Mouse (Mus musculus) midbrain, embryonic 15.5 days (tissue): ENCODE measurements around the gene Noct. TPM values are rescaled to one million over a fixed set of nuclear protein-coding genes. Genes with fewer than 3 reads are reported as not detected.

ENCODE experiments used
- ATAC-seq: fragments of 200-750 bp; cut with Nextera tagmentation; replicated peaks from 2 replicates; pipeline ENCODE4 v1.8.0; 2017; ENCODE audit warnings: moderate TSS enrichment
- H3K27ac ChIP-seq: fragments of 300-500 bp; sonication (generic); 2 replicates; pipeline ENCODE4 v1.5.1; 2015; ENCODE audit warnings: mild to moderate bottlenecking, inconsistent platforms
- H3K27me3 ChIP-seq: fragments of 300-500 bp; sonication (generic); replicated peaks from 2 replicates; pipeline ENCODE4 v1.6.1; 2015; ENCODE audit warnings: inconsistent platforms
- H3K36me3 ChIP-seq: fragments of 300-500 bp; sonication (generic); replicated peaks from 2 replicates; pipeline ENCODE4 v1.6.1; 2015; ENCODE audit warnings: inconsistent platforms
- H3K4me1 ChIP-seq: fragments of 300-500 bp; sonication (generic); 2 replicates; pipeline ENCODE4 v1.6.1; 2015; ENCODE audit warnings: inconsistent platforms
- H3K4me2 ChIP-seq: fragments of 300-500 bp; sonication (generic); 2 replicates; pipeline ENCODE4 v1.6.1; 2015; ENCODE audit warnings: inconsistent platforms, mild to moderate bottlenecking, moderate library complexity
- H3K4me3 ChIP-seq: fragments of 300-500 bp; sonication (generic); 2 replicates; pipeline ENCODE4 v1.5.1; 2015; ENCODE audit warnings: mild to moderate bottlenecking, inconsistent platforms
- H3K9ac ChIP-seq: fragments of 300-500 bp; sonication (generic); 2 replicates; pipeline ENCODE4 v1.6.1; 2015; ENCODE audit warnings: mild to moderate bottlenecking, inconsistent platforms
- H3K9me3 ChIP-seq: fragments of 300-500 bp; sonication (generic); 2 replicates; pipeline ENCODE4 v1.6.1; 2016; ENCODE audit warnings: inconsistent platforms
- WGBS: fragments of 180-500 bp; shearing (Covaris S2); methylation state at CpG from one replicate; pipeline ENCODE4 v1.1.7; 2015; ENCODE audit warnings: mixed read lengths; 5-methylcytosine and 5-hydroxymethylcytosine counted together
- polyA plus RNA-seq: library from polyadenylated mRNA; unstranded; fragments of >200 nt; fragmentation: Nextera tagmentation; extraction: Ambion mirVana; gene quantifications from 2 replicates; pipeline ENCODE4 v1.2.1, GENCODE M21; 2015

Noct gene
- polyA plus RNA-seq, 1 experiment from 2014 or later, result 31.7 TPM

DNA sequence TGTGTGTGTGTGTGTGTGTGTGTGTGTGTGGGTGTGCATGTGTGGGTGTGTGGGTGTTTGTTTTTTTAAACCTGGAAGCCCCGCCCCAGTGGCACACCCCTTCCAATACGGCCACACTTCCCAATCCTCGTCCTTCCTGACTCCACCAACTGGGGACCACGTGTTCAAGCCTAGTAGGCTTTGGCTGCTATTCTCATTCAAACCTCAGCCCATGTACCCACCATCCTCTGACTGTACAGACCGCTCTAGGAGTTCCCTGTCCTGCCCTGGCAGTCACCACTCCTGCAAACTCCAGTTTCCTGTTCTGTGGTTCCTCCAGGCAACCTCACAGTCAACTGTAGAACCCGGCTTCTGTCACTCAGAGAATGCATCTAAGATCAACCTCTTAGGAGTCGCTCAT is 14.3 kb downstream of the Noct start:
- Histone ChIP-seq H3K4me3 (no peak overlapping the region), H3K36me3 (no peaks in the 10 kb centered on the region), H3K27me3 (no peaks in the 10 kb centered on the region), H3K9me3 (no peaks in the 10 kb centered on the region), H3K9ac (no peak overlapping the region), H3K4me2 (no peak overlapping the region), H3K4me1 (peaks cover 3% of the 10 kb centered on the region; the same call in 1 of the 2 replicates), H3K27ac (no peak overlapping the region)
- WGBS, result 87% methylated on average over 7 of the region's 7 CpGs
- no peak for ATAC-seq

GRCm38 (mm10) chr3:51239541-51239940 is 15.3 kb downstream of the Noct start:
- no peak overlapping the region for H3K4me2 ChIP-seq
- no peaks in the 10 kb centered on the region for H3K36me3 ChIP-seq
- no peak for ATAC-seq
- H3K9ac ChIP-seq, result no peak overlapping the region
- no peak overlapping the region for H3K4me3 ChIP-seq
- no peak overlapping the region for H3K27ac ChIP-seq
- WGBS, result 98% methylated on average over 3 of the region's 3 CpGs
- no peaks in the 10 kb centered on the region for H3K27me3 ChIP-seq
- no peaks in the 10 kb centered on the region for H3K9me3 ChIP-seq
- no peaks in the 10 kb centered on the region; the same call in 1 of the 2 replicates for H3K4me1 ChIP-seq

DNA sequence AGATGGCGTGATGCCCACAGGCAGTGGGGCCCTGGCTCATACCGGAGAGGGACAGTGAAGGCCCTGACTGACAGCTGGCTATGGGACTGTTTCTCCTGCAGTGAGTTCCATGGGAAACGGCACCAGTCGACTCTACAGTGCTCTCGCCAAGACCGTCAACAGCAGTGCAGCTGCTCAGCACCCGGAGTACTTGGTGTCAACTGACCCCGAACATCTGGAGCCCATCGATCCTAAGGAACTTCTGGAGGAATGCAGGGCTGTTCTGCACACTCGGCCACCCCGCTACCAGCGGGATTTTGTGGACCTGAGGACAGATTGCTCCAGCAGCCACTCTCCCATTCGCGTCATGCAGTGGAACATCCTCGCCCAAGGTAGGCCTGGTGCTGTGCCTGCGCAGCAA is 23.5 kb downstream of the Noct start:
- Histone ChIP-seq H3K27ac (no peak overlapping the region), H3K9me3 (no peaks in the 10 kb centered on the region), H3K36me3 (peaks cover 23% of the 10 kb centered on the region; the same call in 1 of the 2 replicates), H3K9ac (no peak overlapping the region), H3K4me2 (no peak overlapping the region), H3K27me3 (no peaks in the 10 kb centered on the region), H3K4me3 (no peak overlapping the region), H3K4me1 (no peaks in the 10 kb centered on the region)
- ATAC-seq, result peak; percentile 48; the same call in 1 of the 2 replicates
- WGBS, result 92% methylated on average over 16 of the region's 16 CpGs

DNA sequence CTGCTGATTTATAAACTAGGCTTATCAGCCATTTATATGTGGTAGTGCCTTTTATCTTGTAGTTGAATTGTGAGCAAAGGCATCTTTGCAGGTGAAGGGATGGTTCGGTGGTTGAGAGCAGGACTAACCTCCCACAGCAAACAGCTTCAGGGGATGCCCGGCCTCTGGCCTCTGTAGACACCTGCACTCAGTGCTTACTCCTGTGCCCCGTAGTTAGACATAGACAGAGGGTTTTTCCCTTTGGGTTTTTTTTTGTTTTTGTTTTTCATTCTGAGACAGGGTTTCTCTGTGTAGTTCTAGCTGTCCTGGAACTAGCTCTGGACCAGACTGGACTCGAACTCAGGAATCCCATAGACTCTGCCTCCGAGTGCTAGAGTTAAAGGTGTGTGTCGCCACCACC is 24.4 kb downstream of the Noct start:
- H3K9me3 ChIP-seq, result no peaks in the 10 kb centered on the region
- no peak overlapping the region for H3K27ac ChIP-seq
- WGBS, result 91% methylated on average over 6 of the region's 6 CpGs
- peaks cover 31% of the 10 kb centered on the region; the same call in 1 of the 2 replicates for H3K36me3 ChIP-seq
- H3K4me1 ChIP-seq, result no peaks in the 10 kb centered on the region
- no peak overlapping the region for H3K4me3 ChIP-seq
- H3K4me2 ChIP-seq, result no peak overlapping the region
- no peak for ATAC-seq
- no peak overlapping the region for H3K9ac ChIP-seq
- H3K27me3 ChIP-seq, result no peaks in the 10 kb centered on the region

- Histone ChIP-seq H3K27ac (no peak overlapping the region), H3K9ac (no peak overlapping the region), H3K36me3 (peaks cover 31% of the 10 kb centered on the region; the same call in 1 of the 2 replicates), H3K27me3 (no peaks in the 10 kb centered on the region), H3K4me2 (no peak overlapping the region), H3K4me1 (no peaks in the 10 kb centered on the region), H3K4me3 (no peak overlapping the region), H3K9me3 (no peaks in the 10 kb centered on the region)
- no peak for ATAC-seq
- 89% methylated on average over 11 of the region's 11 CpGs for whole genome bisulfite sequencing
Observed at GRCm38 (mm10) chr3:51249460-51249859, 25.2 kb downstream of the Noct start.

DNA sequence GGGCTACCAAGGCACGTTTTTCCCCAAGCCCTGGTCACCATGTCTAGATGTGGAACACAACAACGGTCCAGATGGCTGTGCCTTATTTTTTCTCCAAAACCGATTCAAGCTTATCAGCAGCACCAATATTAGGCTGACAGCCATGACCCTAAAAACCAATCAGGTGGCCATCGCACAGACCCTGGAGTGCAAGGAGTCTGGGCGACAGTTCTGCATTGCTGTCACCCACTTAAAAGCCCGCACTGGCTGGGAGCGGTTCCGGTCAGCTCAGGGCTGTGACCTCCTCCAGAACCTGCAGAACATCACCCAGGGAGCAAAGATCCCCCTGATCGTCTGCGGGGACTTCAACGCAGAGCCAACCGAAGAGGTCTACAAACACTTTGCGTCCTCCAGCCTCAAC is 25.6 kb downstream of the Noct start:
- no peak for ATAC-seq

GRCm38 (mm10) chr3:51251057-51251456 is 26.8 kb downstream of the Noct start:
- Histone ChIP-seq H3K9ac (no peak overlapping the region), H3K9me3 (no peaks in the 10 kb centered on the region), H3K4me2 (no peak overlapping the region), H3K4me3 (no peak overlapping the region), H3K36me3 (peaks cover 40% of the 10 kb centered on the region; the same call in 1 of the 2 replicates), H3K27me3 (no peaks in the 10 kb centered on the region), H3K27ac (no peak overlapping the region), H3K4me1 (no peaks in the 10 kb centered on the region)
- WGBS, result 85% methylated on average over 5 of the region's 5 CpGs
- no peak for ATAC-seq

More for the DNA sequence above, 25.6 kb downstream of the Noct start:
- Histone ChIP-seq H3K27me3 (no peaks in the 10 kb centered on the region), H3K9me3 (no peaks in the 10 kb centered on the region), H3K4me3 (no peak overlapping the region), H3K27ac (no peak overlapping the region), H3K4me1 (no peaks in the 10 kb centered on the region), H3K9ac (no peak overlapping the region), H3K4me2 (no peak overlapping the region), H3K36me3 (peaks cover 35% of the 10 kb centered on the region; the same call in 1 of the 2 replicates)
- WGBS, result 95% methylated on average over 13 of the region's 13 CpGs

- H3K27me3 ChIP-seq, result no peaks in the 10 kb centered on the region
- no peak overlapping the region for H3K4me2 ChIP-seq
- no peaks in the 10 kb centered on the region for H3K9me3 ChIP-seq
- ATAC-seq, result no peak
- no peak overlapping the region for H3K9ac ChIP-seq
- no peak overlapping the region for H3K27ac ChIP-seq
- no peak overlapping the region for H3K4me3 ChIP-seq
- WGBS, result 93% methylated on average over 1 of the region's 1 CpGs
- peaks cover 50% of the 10 kb centered on the region; the same call in 1 of the 2 replicates for H3K36me3 ChIP-seq
- no peaks in the 10 kb centered on the region for H3K4me1 ChIP-seq
Observed at GRCm38 (mm10) chr3:51252223-51252622, 28.0 kb downstream of the Noct start.

DNA sequence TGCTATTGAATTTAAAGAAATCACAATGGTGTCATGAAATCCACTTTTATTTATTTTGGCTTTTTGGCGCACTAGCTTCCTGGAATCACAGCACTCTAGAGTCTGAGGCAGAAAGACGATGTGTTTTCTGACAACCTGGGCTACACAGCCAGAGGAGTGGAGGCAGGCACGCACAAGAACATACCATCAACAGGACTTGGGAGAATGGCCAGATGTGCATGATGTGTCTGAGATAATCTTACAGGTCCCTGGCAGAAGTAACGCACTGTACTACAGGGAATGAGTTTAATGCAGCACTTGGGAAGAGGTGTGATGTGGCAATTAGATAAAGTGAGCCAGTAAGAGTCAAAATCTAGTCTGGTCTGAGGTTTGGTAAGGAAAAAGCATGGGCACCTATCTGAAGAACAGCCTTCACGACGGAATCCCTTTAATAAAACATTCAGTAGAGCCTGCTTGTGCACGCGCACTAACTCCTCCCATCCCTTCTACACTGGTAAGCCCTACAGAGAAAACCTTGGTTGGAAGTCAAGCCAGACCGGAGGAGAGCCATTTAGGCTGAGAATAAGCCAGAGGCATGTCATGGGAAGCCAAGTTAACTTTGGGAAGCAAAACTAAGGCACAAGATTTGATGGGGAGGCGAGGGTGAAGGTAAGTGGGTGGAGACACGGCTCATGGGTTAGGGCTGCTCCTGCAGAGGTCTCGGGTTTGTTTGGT is 28.6 kb downstream of the Noct start:
- no peak overlapping the region for H3K4me3 ChIP-seq
- peaks cover 53% of the 10 kb centered on the region; the same call in 1 of the 2 replicates for H3K36me3 ChIP-seq
- H3K4me2 ChIP-seq, result no peak overlapping the region
- H3K9me3 ChIP-seq, result no peaks in the 10 kb centered on the region
- no peaks in the 10 kb centered on the region for H3K4me1 ChIP-seq
- 91% methylated on average over 12 of the region's 12 CpGs for WGBS
- no peak overlapping the region for H3K27ac ChIP-seq
- no peak overlapping the region for H3K9ac ChIP-seq
- no peaks in the 10 kb centered on the region for H3K27me3 ChIP-seq
- ATAC-seq, result no peak

DNA sequence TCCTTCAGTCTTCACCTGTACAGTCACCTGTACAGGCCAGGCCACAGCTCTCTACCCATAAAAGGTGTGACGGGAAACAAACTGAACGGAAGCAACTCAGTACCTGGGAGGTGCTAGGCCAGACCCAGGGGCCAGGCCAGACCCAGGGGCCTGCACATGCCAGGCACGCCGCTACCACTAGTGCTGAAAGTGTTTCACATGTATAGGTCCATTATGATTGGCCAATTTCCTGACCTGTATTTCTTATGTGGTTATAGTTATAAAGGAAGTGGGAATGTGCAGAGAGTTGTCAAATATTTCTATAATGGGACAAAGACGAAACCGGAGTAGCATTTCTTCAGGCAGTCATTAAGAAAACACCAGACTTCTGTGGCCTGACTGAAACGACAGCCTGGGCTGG is 30.5 kb downstream of the Noct start:
- Histone ChIP-seq H3K4me3 (no peak overlapping the region), H3K36me3 (peaks cover 52% of the 10 kb centered on the region; the same call in 1 of the 2 replicates), H3K4me2 (no peak overlapping the region), H3K27me3 (no peaks in the 10 kb centered on the region), H3K4me1 (no peaks in the 10 kb centered on the region), H3K9ac (no peak overlapping the region), H3K27ac (no peak overlapping the region), H3K9me3 (no peaks in the 10 kb centered on the region)
- no peak for ATAC-seq
- 94% methylated on average over 7 of the region's 7 CpGs for WGBS

DNA sequence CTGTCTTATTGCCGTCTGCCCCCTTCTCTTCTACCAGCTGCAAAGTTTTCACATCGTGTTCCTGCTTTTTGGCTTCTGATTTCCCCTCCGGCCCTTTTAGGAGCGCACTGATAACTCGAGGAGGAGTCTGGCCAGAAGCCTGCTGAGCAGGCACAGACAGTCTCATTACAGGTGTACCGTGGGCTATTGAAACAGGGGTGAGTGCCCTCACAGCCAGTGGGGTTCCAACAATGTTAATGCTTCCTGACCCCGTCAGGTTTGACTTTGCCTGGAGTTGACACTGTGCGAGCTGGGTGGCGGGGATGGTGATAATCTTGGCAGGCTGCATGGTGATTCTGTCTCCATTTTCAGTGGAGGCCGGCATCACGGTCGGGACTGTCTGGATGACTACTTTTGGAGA is 32.2 kb downstream of the Noct start:
- Histone ChIP-seq H3K36me3 (peaks cover 47% of the 10 kb centered on the region; the same call in 1 of the 2 replicates), H3K4me2 (no peak overlapping the region), H3K27ac (no peak overlapping the region), H3K4me3 (no peak overlapping the region), H3K4me1 (no peaks in the 10 kb centered on the region), H3K9me3 (no peaks in the 10 kb centered on the region), H3K9ac (no peak overlapping the region), H3K27me3 (no peaks in the 10 kb centered on the region)
- 90% methylated on average over 12 of the region's 12 CpGs for WGBS
- no peak for ATAC-seq

- Histone ChIP-seq H3K9ac (no peak overlapping the region), H3K4me3 (no peak overlapping the region), H3K36me3 (peaks cover 36% of the 10 kb centered on the region; the same call in 1 of the 2 replicates), H3K4me1 (no peaks in the 10 kb centered on the region), H3K27me3 (no peaks in the 10 kb centered on the region), H3K4me2 (no peak overlapping the region), H3K9me3 (no peaks in the 10 kb centered on the region), H3K27ac (no peak overlapping the region)
- 94% methylated on average over 5 of the region's 5 CpGs for WGBS
- ATAC-seq, result no peak
Observed at GRCm38 (mm10) chr3:51258070-51258469, 33.8 kb downstream of the Noct start.

- H3K4me3 ChIP-seq, result no peak overlapping the region
- no peaks in the 10 kb centered on the region for H3K9me3 ChIP-seq
- no peaks in the 10 kb centered on the region for H3K4me1 ChIP-seq
- 91% methylated on average over 8 of the region's 8 CpGs for WGBS
- no peak for ATAC-seq
- no peak overlapping the region for H3K27ac ChIP-seq
- peaks cover 21% of the 10 kb centered on the region for H3K36me3 ChIP-seq
- H3K27me3 ChIP-seq, result no peaks in the 10 kb centered on the region
- H3K9ac ChIP-seq, result no peak overlapping the region
- H3K4me2 ChIP-seq, result no peak overlapping the region
Observed at GRCm38 (mm10) chr3:51262942-51263341, 38.7 kb downstream of the Noct start.
